Mouse (Mus musculus): ENCODE measurements around the gene Hmgb1. TPM values are rescaled to one million over a fixed set of nuclear protein-coding genes. Genes with fewer than 3 reads are reported as not detected.
A peak's percentile ranks its signal among the peaks of the same experiment; 100 is the strongest.

Hmgb1 gene
- total and polyA plus RNA-seq, 3 experiments = 227 to 899 (median 288) TPM

DNA sequence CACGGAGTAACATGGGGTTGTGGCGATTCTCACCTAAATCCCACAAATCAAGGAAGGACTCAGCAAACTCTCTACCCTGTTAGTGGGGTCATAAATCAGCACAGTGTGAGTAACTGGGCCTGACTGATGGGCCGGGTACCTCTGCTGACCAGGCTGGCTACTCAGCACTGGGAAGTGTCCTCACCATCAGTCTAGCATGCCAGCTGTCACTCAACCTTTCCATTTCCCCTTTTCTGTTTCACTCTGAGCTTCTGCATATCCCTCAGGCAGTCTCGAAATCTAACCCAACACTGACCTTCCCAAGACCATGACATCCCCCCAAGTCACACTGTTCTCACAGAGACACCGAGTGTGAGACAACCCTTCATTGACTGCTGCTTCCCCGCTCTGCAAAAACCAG lies 95.4 kb downstream of the Hmgb1 start:
- no peaks in the 10 kb centered on the region for H3K79me2 ChIP-seq (replicated peaks; ENCODE audit: control insufficient read depth, extremely low read depth, insufficient read depth, poor library complexity, severe bottlenecking)
- peaks cover 2% of the 10 kb centered on the region for H3K9me3 ChIP-seq (replicated peaks; ENCODE audit: low read length)
- in situ Hi-C loops (cut with MboI; ENCODE audit: low pct_ligation_motif_present, low pct_unique_long_range_greater_than_20kb, low sequenced_read_pairs) = no loop called here
- peak; percentile 83 for DNase-seq (ENCODE audit: extremely low read depth)
- dilution Hi-C loops (cut with MboI; ENCODE audit: extremely low pct_ligation_motif_present, extremely low pct_unique_long_range_greater_than_20kb, low sequenced_read_pairs) = no loop called here
- peak overlapping the region; percentile 71 for H3K27ac ChIP-seq (ENCODE audit: insufficient read depth, low read depth)
- peak overlapping the region; percentile 28; the same call in 1 of the 2 replicates for H3K9ac ChIP-seq (ENCODE audit: insufficient read depth, low read depth)
- peaks cover 29 to 37% of the 10 kb centered on the region in 2 experiments for H3K4me1 ChIP-seq (ENCODE audit: control insufficient read depth in 1 of 2, insufficient read depth in 2 of 2)
- H3K36me3 ChIP-seq (replicated peaks in 1 of 2; ENCODE audit: control insufficient read depth in 1 of 2, insufficient read depth in 1 of 2, low read length in 1 of 2) = no peaks in the 10 kb centered on the region
- TF ChIP-seq E2F4 (IDR thresholded peaks at IDR 0.05; ENCODE audit: insufficient replicate concordance, low read depth, low read length) (no peak), POLR2A (IDR thresholded peaks at IDR 0.05; ENCODE audit: low read depth, low read length) (peak; percentile 43; the same call in 1 of the 2 replicates), POLR2AphosphoS2 (IDR thresholded peaks at IDR 0.05; ENCODE audit: low read depth, low read length) (no peak), CHD2 (IDR thresholded peaks at IDR 0.05; ENCODE audit: low read length) (peak; percentile 83), RCOR1 (conservative IDR thresholded peaks at IDR 0.05; ENCODE audit: low read depth, low read length) (peak; percentile 86; the same call in 1 of the 2 replicates), ZC3H11A (IDR thresholded peaks at IDR 0.05; ENCODE audit: low read depth, low read length) (no peak), CHD1 (IDR thresholded peaks at IDR 0.05; ENCODE audit: low read depth, low read length) (peak; percentile 26; the same call in 1 of the 2 replicates), ELF1 (IDR thresholded peaks at IDR 0.05; ENCODE audit: low read depth, low read length) (peak; percentile 40; the same call in 1 of the 2 replicates), USF2 (conservative IDR thresholded peaks at IDR 0.05; ENCODE audit: low read depth, low read length) (no peak), NRF1 (IDR thresholded peaks at IDR 0.05; ENCODE audit: low read depth, low read length) (0 out of 2 replicates have a peak, but pooled peaks have one; percentile 27), ETS1 (conservative IDR thresholded peaks at IDR 0.05; ENCODE audit: low read depth, low read length) (peak; percentile 79), MEF2A (IDR thresholded peaks at IDR 0.05; ENCODE audit: borderline replicate concordance, low read depth, low read length) (peak; percentile 82), IRF4 (IDR thresholded peaks at IDR 0.05; ENCODE audit: low read depth, low read length) (peak; percentile 95), ZMIZ1 (IDR thresholded peaks at IDR 0.05; ENCODE audit: low read depth, low read length) (no peak), MYC (IDR thresholded peaks at IDR 0.05; ENCODE audit: low read depth, low read length) (0 out of 2 replicates have a peak, but pooled peaks have one; percentile 81), TBP (conservative IDR thresholded peaks at IDR 0.05; ENCODE audit: low read depth, low read length) (peak; percentile 68; the same call in 1 of the 2 replicates), TCF12 (IDR thresholded peaks at IDR 0.05; ENCODE audit: low read depth, low read length) (peak; percentile 90), JUN (IDR thresholded peaks at IDR 0.05; ENCODE audit: insufficient read depth, low read depth, low read length) (peak; percentile 81), MAX (IDR thresholded peaks at IDR 0.05; ENCODE audit: low read length) (peak; percentile 75), SMC3 (IDR thresholded peaks at IDR 0.05; ENCODE audit: low read depth, low read length) (peak; percentile 37; the same call in 1 of the 2 replicates), JUND (conservative IDR thresholded peaks at IDR 0.05; ENCODE audit: low read depth, low read length) (peak; percentile 80), SIN3A (IDR thresholded peaks at IDR 0.05; ENCODE audit: low read length) (peak; percentile 67; the same call in 1 of the 2 replicates), BHLHE40 (IDR thresholded peaks at IDR 0.05; ENCODE audit: low read depth, low read length) (peak; percentile 60), MAFK (IDR thresholded peaks at IDR 0.05; ENCODE audit: insufficient replicate concordance, low read length) (0 out of 2 replicates have a peak, but pooled peaks have one; percentile 34), EP300 (IDR thresholded peaks at IDR 0.05; ENCODE audit: low read length) (peak; percentile 99)
- H3K4me2 ChIP-seq (ENCODE audit: insufficient read depth, low read depth, poor library complexity, severe bottlenecking) = peak overlapping the region; percentile 51
- no peak overlapping the region for H3K4me3 ChIP-seq (replicated peaks in 1 of 3; ENCODE audit: low read depth in 2 of 3, low read length in 2 of 3, poor library complexity in 1 of 3)
- H3K27me3 ChIP-seq (replicated peaks) = no peaks in the 10 kb centered on the region

All from CH12.LX (cell line).